Mouse (Mus musculus) G1E (cell line): ENCODE data around the gene Mier2.

ENCODE experiments used
- CTCF ChIP-seq: IDR thresholded peaks from 2 replicates; pipeline ENCODE4 v1.5.1; 2012; ENCODE audit warnings: low read depth, low read length, inconsistent platforms, mixed read lengths
- GATA1 ChIP-seq: IDR thresholded peaks from 2 replicates; pipeline ENCODE4 v1.6.1; 2012; ENCODE audit warnings: borderline replicate concordance, low read length, inconsistent platforms, mixed read lengths
- POLR2AphosphoS5 ChIP-seq: IDR thresholded peaks from 2 replicates; pipeline ENCODE4 v1.6.1; 2012; ENCODE audit warnings: low read depth, low read length, inconsistent platforms; ENCODE audit not compliant: insufficient replicate concordance

- no peak for TF ChIP-seq CTCF
- TF ChIP-seq POLR2AphosphoS5 = no peak
- TF ChIP-seq GATA1 = no peak
Measured at GRCm38 (mm10) chr10:79496701-79497288, 58.2 kb downstream of the Mier2 start.
